Mouse (Mus musculus) hindbrain, embryonic 16.5 days (tissue): ENCODE results near the gene Pdzd7. TPM values are rescaled to one million over a fixed set of nuclear protein-coding genes. Genes with fewer than 3 reads are reported as not detected.

Experiments
- ATAC-seq: fragments of 200-750 bp; cut with Nextera tagmentation; 2 replicates; pipeline ENCODE4 v1.8.0; 2017; ENCODE audit warnings: moderate TSS enrichment, moderate library complexity
- H3K27ac ChIP-seq: fragments of 300-500 bp; sonication (generic); 2 replicates; pipeline ENCODE4 v1.5.1; 2014; ENCODE audit warnings: low read depth, mild to moderate bottlenecking, control low read depth, low read length, moderate library complexity
- H3K27me3 ChIP-seq: fragments of 300-500 bp; sonication (generic); replicated peaks from 2 replicates; pipeline ENCODE4 v1.6.1; 2014; ENCODE audit warnings: low read length; ENCODE audit not compliant: control insufficient read depth, insufficient read depth
- H3K36me3 ChIP-seq: fragments of 300-500 bp; sonication (generic); 2 replicates; pipeline ENCODE4 v1.6.1; 2014; ENCODE audit warnings: mild to moderate bottlenecking, low read length, moderate library complexity, mixed read lengths; ENCODE audit not compliant: control insufficient read depth, insufficient read depth
- H3K4me1 ChIP-seq: fragments of 300-500 bp; sonication (generic); 2 replicates; pipeline ENCODE4 v1.6.1; 2014; ENCODE audit warnings: low read depth, low read length; ENCODE audit not compliant: control insufficient read depth, insufficient read depth
- H3K4me2 ChIP-seq: fragments of 300-500 bp; sonication (generic); 2 replicates; pipeline ENCODE4 v1.6.1; 2014; ENCODE audit warnings: mild to moderate bottlenecking, low read length, control low read depth, moderate library complexity
- H3K4me3 ChIP-seq: fragments of 300-500 bp; sonication (generic); 2 replicates; pipeline ENCODE4 v1.5.1; 2014; ENCODE audit warnings: mild to moderate bottlenecking, low read length, control low read depth, moderate library complexity
- H3K9ac ChIP-seq: fragments of 300-500 bp; sonication (generic); 2 replicates; pipeline ENCODE4 v1.6.1; 2014; ENCODE audit warnings: low read depth, mild to moderate bottlenecking, control low read depth, low read length, moderate library complexity
- H3K9me3 ChIP-seq: fragments of 300-500 bp; sonication (generic); 2 replicates; pipeline ENCODE4 v1.6.1; 2014; ENCODE audit warnings: mild to moderate bottlenecking, low read length, moderate library complexity; ENCODE audit not compliant: control insufficient read depth
- WGBS: fragments of 180-500 bp; shearing (Covaris S2); extraction: QIAGEN DNeasy Blood & Tissue Kit; methylation state at CpG from one replicate; pipeline ENCODE4 v1.1.7; 2014; 5-methylcytosine and 5-hydroxymethylcytosine counted together
- polyA plus RNA-seq: library from polyadenylated mRNA; unstranded; fragments of >200 nt; fragmentation: Nextera tagmentation; extraction: Ambion mirVana; gene quantifications from 2 replicates; pipeline ENCODE4 v1.2.1, GENCODE M21; 2015

Pdzd7 gene
- polyA plus RNA-seq, 1 experiment from 2014 or later, result 3.0 TPM

- H3K27ac ChIP-seq, result no peak overlapping the region
- no peak overlapping the region for H3K4me3 ChIP-seq
- no peak for ATAC-seq
- H3K9ac ChIP-seq, result no peak overlapping the region
- WGBS, result 73% methylated on average over 5 of the region's 5 CpGs
- H3K9me3 ChIP-seq, result no peaks in the 10 kb centered on the region
- H3K4me1 ChIP-seq, result peaks cover 3% of the 10 kb centered on the region
- H3K36me3 ChIP-seq, result peaks cover 6% of the 10 kb centered on the region
- no peaks in the 10 kb centered on the region for H3K27me3 ChIP-seq
- H3K4me2 ChIP-seq, result no peak overlapping the region
Measured at GRCm38 (mm10) chr19:44985159-44985988, 60.1 kb downstream of the Pdzd7 start.

- Histone ChIP-seq H3K4me1 (no peaks in the 10 kb centered on the region), H3K4me2 (no peak overlapping the region), H3K27me3 (no peaks in the 10 kb centered on the region), H3K9ac (no peak overlapping the region), H3K4me3 (no peak overlapping the region), H3K36me3 (peaks cover 6% of the 10 kb centered on the region), H3K9me3 (no peaks in the 10 kb centered on the region), H3K27ac (no peak overlapping the region)
- no peak for ATAC-seq
- 96% methylated on average over 4 of the region's 4 CpGs for WGBS
Measured at GRCm38 (mm10) chr19:44984420-44984819, 61.1 kb downstream of the Pdzd7 start.

GRCm38 (mm10) chr19:44983366-44983765 lies 62.2 kb downstream of the Pdzd7 start:
- WGBS, result 92% methylated on average over 6 of the region's 6 CpGs
- Histone ChIP-seq H3K9me3 (no peaks in the 10 kb centered on the region), H3K27ac (no peak overlapping the region), H3K36me3 (peaks cover 9% of the 10 kb centered on the region), H3K27me3 (no peaks in the 10 kb centered on the region), H3K4me3 (no peak overlapping the region), H3K4me1 (no peaks in the 10 kb centered on the region), H3K4me2 (no peak overlapping the region), H3K9ac (no peak overlapping the region)
- no peak for ATAC-seq

- no peak for ATAC-seq
- no peaks in the 10 kb centered on the region for H3K9me3 ChIP-seq
- H3K9ac ChIP-seq, result no peak overlapping the region
- 85% methylated on average over 7 of the region's 7 CpGs for WGBS
- no peak overlapping the region for H3K27ac ChIP-seq
- no peaks in the 10 kb centered on the region for H3K27me3 ChIP-seq
- H3K4me3 ChIP-seq, result no peak overlapping the region
- H3K4me2 ChIP-seq, result no peak overlapping the region
- H3K4me1 ChIP-seq, result no peaks in the 10 kb centered on the region
- H3K36me3 ChIP-seq, result peaks cover 11% of the 10 kb centered on the region
Measured at GRCm38 (mm10) chr19:44982477-44983115, 62.9 kb downstream of the Pdzd7 start.

GRCm38 (mm10) chr19:44980787-44981186 lies 64.7 kb downstream of the Pdzd7 start:
- H3K36me3 ChIP-seq, result peaks cover 28% of the 10 kb centered on the region
- no peak overlapping the region for H3K4me2 ChIP-seq
- H3K4me1 ChIP-seq, result no peaks in the 10 kb centered on the region
- WGBS, result 80% methylated on average over 2 of the region's 2 CpGs
- H3K4me3 ChIP-seq, result no peak overlapping the region
- no peaks in the 10 kb centered on the region for H3K27me3 ChIP-seq
- no peaks in the 10 kb centered on the region for H3K9me3 ChIP-seq
- ATAC-seq, result no peak
- no peak overlapping the region for H3K27ac ChIP-seq
- no peak overlapping the region for H3K9ac ChIP-seq

GRCm38 (mm10) chr19:44977148-44977547 lies 68.4 kb downstream of the Pdzd7 start:
- H3K27me3 ChIP-seq, result no peaks in the 10 kb centered on the region
- peaks cover 56% of the 10 kb centered on the region for H3K36me3 ChIP-seq
- no peak overlapping the region for H3K27ac ChIP-seq
- no peaks in the 10 kb centered on the region for H3K4me1 ChIP-seq
- no peak overlapping the region for H3K4me3 ChIP-seq
- ATAC-seq, result no peak
- 93% methylated on average over 6 of the region's 6 CpGs for WGBS
- no peak overlapping the region for H3K4me2 ChIP-seq
- H3K9ac ChIP-seq, result no peak overlapping the region
- no peaks in the 10 kb centered on the region for H3K9me3 ChIP-seq

Other genes starting within 250 kb of the Pdzd7 start
- gene Slf2, start 114.6 kb downstream of the Pdzd7 start, polyA plus RNA-seq, result 26.7 and 27.8 TPM in 2 replicates
- 18.0 and 18.7 TPM in 2 replicates for gene Sema4g, start 56.6 kb downstream of the Pdzd7 start, polyA plus RNA-seq
- gene Twnk, start 40.1 kb downstream of the Pdzd7 start, polyA plus RNA-seq, result 12.4 and 15.5 TPM in 2 replicates
- gene Mrpl43, start 39.3 kb downstream of the Pdzd7 start, polyA plus RNA-seq, result 90.1 and 98.4 TPM in 2 replicates
- gene Lzts2, start 31.3 kb downstream of the Pdzd7 start, polyA plus RNA-seq, result 14.8 and 18.7 TPM in 2 replicates
- gene Sfxn3, start 1.8 kb upstream of the Pdzd7 start, polyA plus RNA-seq, result 76.8 and 85.4 TPM in 2 replicates
- gene Kazald1, start 29.5 kb upstream of the Pdzd7 start, polyA plus RNA-seq, result 4.0 and 5.5 TPM in 2 replicates
- 1.2 and 1.3 TPM in 2 replicates for gene Tlx1, start 105.0 kb upstream of the Pdzd7 start, polyA plus RNA-seq
- 6.9 and 7.3 TPM in 2 replicates for gene Lbx1, start 190.1 kb upstream of the Pdzd7 start, polyA plus RNA-seq